Mouse (Mus musculus) liver, adult 2 months (tissue): ENCODE data around the gene Spata20.

Source experiments
- CTCF ChIP-seq: fragments of 200-500 bp; IDR thresholded peaks from 2 replicates; pipeline ENCODE4 v1.5.1; 2011; ENCODE audit warnings: low read depth, low read length, control low read depth
- POLR2A ChIP-seq: fragments of 200-500 bp; IDR thresholded peaks from 2 replicates; pipeline ENCODE4 v1.6.1; 2011; ENCODE audit warnings: low read length, control low read depth; ENCODE audit not compliant: insufficient read depth; ENCODE audit errors: extremely low read depth

DNA sequence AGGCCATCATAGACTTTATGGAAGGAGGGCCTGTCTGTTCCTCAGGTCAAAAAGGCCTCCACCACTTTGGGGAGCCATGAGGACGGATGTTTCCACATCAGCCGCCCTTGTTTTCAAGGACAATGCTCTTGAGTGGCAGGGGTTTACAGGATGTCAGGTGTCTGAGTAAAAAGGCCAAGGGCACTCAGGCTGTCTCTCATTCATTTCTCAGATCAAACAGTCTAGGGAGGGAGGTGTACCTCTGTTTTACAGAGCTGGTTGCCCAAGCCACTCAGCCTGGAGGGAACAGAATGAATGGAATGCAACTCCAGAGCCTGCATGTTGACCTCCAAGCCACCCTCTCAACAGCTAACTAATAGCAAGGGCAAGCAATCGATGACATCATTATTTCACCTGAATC is 9.4 kb upstream of the Spata20 start:
- TF ChIP-seq POLR2A (no peak), CTCF (no peak)
